Mouse (Mus musculus) testis, postnatal 10 days (tissue): Measurements from ENCODE around the gene Slc1a2.
A peak's percentile ranks its signal among the peaks of the same experiment; 100 is the strongest.

Experiments
- DNase-seq: peaks from one replicate; pipeline ENCODE4 v3.0.0; 2021; ENCODE audit warnings: low spot score

Gene Slc1a2

DNA sequence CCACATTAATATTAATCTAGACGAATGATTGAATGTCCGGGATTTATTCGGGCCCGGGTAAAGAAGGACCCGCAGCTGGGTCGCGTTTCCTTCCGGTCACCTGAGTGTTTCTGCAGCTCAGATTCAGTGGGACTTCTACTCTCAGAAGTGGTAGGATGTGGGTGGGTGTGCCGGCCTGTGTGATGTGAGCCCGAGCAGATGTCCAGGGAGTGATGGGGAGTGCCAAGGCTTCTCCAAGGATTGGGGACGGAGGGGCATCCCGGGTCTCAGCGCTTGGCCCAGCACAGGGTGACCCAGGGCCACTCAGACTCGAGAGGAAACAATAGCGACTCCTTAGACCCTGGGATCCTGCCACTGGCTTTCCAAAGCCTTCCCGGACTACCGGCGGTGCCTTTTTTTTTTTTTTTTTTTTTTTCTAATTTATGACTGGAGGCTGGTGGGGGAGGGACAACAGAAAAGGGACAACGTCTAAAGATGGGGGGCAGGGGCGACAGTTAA, at the start of gene Slc1a2:
Gene Slc1a2 (plus strand): TSS at position 497 of the 498 bp plus-strand sequence.
- no peak for DNase-seq

DNA sequence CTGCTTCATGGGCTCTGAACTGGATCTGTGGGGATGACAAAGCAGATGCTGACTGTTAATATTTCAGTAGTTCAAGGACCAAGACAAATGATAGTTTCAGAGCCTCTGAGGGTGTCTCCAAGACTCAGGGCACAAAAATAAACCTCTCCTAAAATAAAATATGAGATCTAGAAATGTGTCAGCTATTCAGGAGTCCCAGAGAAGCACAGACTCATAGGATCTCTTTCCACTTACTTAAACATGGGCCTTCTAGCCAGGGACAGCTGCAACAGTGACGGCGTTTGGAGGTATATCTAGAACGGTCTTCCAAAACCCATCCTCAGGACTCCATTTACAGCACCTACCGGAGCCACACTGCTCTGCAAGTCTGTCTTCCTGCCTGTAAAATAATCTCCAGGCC, 48.0 kb upstream of the Slc1a2 start:
- no peak for DNase-seq

DNA sequence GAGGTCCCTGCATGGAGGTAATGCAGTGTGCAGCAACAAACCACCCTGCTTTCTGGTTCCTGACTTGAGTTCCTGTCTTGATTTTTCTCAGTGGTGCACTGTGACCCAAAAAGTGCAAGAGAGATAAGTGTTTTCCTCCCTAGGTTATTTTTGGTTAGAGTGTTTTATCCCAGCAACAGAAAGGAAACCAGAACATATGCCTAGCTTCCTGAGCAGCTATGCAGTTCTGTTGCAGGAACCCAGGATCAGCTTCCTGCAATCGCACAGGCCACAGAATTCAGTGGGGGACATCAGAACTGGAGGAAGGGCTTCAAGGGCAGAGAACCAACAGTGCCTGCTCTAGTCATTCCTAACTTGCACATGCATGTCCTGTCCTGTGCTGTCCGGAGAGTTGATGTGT, 41.8 kb upstream of the Slc1a2 start:
- DNase-seq, result no peak

DNA sequence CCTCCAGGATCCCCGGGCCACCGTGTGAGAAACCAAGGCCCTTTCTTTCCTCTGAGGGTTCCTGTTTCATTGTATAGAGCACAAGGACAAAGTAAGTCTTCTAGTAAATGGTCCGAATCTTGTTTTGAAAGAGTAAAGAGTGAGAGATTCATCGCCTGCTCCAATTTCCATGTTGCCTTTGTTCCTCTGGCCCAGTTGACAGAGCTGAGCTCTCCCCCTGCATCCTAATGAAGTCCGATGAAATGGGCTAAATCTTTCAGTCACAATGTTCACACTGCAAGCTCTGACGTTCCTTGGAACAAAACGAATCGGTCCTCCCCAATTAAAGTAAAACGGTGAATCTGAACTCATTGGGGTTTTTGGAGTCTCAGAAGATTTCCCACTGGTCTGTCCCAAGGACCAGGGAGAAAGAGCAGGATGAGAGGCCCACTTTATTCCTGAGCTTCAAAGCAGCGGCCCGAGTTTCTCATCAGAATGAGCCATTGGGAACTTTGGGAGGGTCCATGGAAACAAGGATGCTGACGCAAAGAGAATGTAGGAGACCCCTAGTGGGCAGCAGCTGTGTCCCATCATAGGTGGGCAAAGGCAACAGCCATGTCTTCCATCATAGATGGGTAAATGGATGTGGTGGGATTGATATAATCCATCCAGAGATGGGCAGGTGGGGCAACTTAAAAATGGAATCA, 37.6 kb upstream of the Slc1a2 start:
- no peak for DNase-seq

DNA sequence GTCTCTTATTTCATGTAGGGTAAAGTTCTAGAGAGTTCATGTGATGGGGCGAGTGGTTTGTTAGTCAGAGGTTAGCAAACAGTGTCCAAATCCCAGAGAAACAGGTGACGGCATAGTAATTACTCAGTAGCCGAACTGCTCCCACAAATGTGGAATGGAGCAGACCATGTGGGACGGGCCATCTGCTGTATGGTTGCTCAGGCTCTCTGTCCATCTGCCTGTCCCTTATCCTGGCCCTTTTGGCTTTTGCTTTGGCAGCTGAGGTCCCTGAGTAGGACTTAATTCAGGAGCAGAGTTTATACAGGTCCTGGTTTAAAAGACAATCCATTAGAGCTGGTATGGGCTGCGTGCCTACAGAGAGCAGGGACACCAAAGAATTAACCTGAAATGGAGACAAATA, 36.3 kb upstream of the Slc1a2 start:
- DNase-seq, result no peak

DNA sequence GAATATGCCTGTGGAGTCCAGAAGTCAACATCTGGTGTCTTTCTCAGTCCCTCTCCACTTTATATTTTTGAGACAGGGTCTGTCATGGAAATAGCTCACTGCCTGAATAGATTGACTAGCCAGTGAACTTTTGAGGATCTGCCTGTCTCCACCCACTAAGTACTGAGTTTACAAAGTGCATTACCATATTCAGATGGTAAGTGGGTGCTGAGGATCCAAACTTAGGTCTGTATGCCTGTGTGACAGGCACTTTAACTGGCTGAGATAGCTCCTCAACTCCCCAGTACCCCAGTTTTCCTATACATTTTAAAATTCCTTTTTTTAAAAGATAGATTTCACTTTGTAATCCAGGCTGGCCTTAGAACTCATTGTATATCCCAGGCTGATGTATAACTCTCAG, 35.5 kb upstream of the Slc1a2 start:
- DNase-seq, result no peak

DNA sequence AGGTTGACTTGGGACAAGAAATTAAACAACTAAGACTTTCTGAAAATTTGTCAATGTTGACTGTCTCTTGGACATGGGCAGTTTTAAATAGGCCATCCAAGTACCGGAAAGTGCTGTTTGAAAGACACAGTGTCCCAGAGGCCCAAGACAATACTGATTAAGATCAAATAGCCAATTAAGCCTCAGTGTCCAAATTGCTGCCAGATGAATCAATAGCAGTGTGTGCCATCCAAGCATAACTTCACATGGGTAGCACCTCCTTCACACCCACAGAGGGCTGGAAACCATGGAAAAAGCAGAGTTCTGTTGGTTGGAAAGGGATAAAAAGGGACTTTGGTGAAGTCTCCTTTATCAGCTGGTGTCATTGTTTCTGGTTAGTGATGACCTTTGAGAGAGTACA, 33.9 kb upstream of the Slc1a2 start:
- DNase-seq, result no peak

DNA sequence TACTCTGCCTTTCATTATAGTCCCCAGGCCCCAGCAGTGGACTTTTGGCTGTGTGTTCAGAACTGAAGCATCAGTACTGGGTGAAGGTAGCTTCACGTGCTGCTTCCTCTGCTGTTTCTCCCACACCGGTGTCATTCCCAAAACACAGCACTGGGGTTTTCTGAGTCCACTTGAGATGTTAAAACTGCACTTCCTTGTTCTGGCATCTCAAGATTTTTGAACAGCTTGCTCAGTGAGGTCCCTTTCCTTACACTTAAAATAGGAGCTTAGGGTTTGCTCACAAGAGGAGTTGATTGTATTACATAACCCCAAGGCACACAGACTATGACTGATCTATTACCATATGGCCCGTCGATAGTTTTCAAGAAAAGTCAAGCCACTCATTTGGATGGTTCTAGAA, 26.1 kb upstream of the Slc1a2 start:
- no peak for DNase-seq

DNA sequence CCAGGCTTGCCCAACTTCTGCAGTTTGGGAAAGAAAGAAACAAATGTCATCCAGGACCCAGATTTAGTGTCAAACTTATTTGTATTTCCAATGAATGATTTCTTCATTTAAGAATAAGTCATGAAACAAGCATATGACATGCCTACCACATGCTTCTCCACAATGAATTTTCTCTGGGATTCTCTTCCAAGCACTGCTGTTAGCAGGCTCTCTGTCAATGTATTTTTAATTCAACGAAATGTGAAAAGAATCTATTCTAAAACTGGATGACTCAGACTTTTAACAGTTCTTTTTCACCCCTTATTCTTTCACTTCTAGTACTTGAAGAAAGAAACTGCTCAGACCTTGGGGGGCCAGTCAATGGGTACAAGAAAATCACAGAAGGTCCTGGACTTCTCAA, 24.4 kb upstream of the Slc1a2 start:
- DNase-seq, result no peak

DNA sequence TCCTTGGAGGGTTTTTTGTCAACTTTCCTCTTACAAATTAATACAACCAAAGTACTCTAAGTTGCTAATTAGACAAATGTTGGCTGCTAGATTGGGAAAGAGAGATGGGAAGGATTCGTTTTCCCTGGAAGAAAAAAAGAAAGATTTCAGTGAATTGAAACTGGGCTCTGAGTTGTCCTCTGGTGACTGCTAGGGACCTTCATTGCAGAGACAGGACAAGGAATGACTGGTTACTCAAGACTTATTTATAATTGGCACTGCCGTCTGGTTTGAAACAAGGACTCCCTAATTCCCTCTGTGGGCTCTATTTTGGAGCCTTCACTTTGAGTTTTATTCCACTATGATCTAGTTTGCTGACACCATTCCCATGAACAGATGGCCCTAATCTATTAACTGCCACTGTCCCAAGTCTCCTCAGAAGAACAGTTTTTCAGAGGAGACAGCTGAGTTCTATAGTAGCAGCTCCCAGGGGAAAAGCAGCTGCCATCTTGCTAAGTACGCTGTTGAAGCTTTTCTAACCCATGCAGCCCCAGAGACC, 22.9 kb upstream of the Slc1a2 start:
- no peak for DNase-seq

DNA sequence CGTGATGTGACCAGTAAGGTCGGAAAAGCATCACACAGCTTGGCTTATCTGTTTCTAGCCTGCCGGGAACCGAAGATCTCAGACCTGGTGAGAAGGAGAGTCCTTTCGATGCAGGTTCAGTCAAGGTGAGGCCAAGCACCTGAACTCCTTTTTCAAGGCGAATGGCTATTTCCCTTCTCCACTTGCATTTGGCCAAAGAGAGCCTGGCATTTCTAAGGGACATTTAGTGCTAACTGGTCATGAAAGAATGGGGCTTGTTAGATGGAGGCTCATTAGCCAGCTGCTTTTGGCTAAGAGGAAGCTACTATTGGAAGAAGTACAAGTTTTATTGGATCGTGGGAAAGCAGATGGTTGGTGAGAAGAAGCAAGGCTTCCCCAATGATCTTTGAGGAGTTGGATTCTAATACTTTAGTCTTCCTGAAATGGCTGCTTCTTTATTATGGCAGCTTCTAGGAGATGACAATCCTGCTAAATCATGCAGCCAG, 22.3 kb upstream of the Slc1a2 start:
- no peak for DNase-seq

DNA sequence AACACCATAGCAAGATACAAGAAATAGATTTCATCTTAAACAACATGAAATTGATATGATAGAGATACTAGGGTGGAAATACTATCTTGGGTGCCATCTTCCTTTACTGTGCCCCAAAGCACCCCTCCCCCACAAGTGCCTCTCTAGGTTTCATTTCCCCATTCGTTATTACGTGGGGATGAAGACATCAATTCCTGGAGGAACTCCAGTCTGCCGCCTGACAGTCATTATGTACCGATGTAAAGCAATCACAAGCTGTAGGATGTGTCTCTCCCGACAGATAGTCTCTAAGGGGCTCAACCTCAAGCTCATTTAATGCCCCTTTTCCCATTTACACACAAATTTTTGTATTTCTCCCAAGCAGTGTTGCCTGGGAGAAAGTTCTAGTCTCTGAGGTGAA, 20.3 kb upstream of the Slc1a2 start:
- DNase-seq, result no peak

DNA sequence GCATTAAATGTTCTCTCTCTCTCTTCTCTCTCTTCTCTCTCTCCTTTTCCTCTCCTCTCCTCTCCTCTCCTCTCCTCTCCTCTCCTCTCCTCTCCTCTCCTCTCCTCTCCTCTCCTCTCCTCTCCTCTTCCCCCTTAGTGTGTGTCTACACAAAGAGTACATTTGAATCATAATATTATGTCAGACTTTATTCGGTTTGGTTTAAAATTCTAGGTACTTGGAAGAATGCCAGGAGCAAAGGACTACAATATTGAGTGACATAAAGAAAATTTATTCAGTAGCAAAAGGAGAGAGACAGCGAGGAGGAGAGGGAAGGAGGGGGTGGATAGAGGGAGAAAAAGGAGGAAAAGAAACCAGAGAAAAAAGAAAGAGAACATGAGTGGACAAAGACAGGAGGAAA, 19.8 kb upstream of the Slc1a2 start:
- DNase-seq, result no peak

DNA sequence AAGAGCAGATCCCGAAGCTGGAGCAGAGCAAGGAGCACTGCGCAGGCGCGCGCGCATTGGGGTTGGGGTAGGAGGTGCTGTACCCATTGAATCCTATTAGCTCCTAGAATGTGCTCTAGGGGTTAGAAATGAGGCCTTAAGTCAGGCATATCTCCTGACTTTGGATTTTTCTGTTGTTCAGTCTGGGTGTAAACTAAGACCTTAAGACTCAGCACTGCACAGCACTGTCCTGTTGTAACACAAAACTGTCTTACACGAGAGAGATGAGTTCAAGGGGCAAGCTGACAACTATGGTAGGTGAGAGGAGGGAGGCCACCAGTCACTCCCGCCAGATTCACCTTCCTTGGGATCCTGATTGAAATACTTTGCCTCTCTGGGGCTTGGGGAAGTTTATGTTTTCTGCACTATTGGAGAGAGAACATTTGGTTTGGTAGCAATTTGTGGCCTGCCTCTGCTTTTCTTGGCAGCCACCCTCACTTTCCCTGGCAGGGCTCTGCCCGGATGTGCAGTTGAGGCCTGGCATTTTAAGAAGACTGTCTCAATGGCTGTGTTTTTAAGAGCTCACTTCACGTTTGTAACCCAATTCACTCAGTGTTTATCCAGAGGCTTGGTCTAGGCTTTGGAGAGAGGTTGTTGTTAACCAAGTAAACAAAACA, 9.5 kb upstream of the Slc1a2 start:
- no peak for DNase-seq

DNA sequence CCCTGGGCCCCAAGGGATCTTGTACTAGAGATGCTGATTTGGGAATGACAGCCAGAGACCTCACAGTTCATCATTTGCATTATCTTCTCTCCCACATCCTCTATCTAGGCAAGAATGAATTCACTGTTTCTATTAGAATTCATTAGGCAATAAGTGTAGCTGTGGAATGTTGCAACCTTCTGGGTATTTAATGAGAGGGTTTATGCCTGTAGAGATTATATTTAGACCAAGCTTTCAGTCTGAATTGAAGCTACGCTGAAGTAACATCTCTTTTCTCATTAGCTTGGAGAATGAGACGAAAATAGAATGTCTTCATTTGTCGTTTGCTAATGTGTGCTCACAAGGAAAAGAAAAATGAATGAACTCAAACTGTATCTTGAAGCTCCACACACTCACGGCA, 8.1 kb upstream of the Slc1a2 start:
- no peak for DNase-seq

DNA sequence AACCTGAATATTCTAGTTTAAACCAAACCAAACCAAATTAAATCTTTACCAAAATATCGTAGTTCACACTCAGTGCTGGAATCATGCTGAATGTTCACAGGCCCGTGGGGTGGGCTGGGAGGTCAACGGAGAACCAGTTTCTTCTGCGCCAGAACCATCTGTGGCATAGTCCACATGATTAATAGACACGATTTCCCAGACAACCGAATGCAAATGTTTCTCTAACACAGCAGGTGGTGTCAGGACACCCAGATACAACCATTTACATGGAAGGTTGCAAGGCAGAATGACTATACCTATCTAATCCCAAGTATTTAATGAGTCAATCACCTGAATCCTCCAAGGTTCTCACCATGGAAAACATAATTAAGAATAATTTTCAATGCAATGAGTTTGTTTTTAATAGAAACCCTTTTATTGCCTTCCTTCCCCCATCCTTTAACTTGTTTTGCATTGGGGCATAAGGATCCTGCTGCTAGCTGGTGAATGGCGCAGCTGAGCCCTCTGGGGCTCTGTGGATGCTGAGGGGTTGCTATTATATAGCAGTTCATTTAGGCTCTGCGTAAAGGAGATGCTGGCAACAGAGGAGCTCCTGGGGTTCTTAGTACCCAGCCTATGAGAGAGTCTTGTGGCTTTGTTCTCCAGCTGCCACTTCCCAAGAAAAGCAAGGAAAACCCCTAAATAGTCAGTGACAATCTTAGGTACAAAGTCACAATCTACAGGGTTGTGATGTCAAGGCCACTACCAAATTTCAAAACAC, 2.3 kb upstream of the Slc1a2 start:
- no peak for DNase-seq

DNA sequence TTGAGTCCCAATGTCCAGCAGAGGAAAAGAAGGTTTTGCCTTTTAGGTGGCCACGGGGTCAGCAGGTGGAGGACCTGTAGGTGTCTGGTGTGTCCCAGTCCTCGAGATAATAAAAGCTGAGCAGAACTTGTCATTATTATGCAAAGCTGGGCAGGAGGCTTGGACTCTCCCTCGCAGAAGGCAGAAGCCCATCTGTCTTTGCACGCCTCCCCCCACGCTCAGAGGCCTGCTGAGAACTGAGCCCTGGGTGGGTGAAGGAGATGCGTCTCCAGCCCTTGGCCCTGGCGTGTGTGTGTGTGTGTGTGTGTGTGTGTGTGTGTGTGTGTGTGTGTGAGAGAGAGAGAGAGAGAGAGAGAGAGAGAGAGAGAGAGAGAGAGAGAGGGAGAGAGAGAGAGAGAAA, 733 bp upstream of the Slc1a2 start:
- no peak for DNase-seq

DNA sequence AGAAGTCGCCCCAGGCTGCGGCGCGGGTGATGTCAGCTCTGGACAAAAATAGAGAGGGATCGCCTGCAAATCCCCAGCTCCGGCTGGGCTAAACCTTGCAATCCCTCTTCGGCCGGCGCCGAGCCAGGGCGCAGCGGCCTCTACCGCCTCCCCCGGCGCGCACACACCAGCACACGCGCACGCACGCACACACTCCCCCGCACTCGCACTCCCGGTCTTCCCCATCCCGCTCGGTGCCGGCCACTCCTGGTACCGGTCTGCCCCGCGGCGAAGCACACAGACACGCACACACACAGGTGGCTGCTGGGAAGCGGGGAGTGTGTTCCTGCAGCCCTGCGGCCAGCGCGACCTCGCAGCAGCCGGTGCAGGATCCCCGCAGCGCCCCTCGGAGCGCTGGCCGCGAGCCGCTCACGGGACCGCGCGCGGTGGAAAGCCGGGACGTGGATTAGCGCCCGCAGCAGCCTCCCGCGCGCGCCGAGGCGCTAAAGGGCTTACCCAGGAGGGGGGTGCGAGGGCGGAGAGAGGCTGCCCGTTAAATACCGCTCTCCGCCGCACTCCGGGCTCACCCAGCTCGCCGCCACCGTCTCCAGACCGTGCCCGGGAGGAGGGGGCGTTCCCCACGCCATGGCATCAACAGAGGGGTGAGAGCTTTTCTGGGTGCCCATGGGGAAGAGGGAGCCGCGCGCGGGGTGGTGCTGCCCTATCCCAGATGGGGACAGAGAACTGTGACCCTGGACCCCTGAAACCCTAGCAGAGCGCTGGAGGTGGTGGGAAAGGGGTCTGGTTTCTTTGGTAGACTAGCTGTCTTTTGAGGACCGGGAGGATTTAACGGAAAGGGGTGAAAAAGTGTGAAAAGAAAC, 432 bp downstream of the Slc1a2 start:
- peak; percentile 61 for DNase-seq

DNA sequence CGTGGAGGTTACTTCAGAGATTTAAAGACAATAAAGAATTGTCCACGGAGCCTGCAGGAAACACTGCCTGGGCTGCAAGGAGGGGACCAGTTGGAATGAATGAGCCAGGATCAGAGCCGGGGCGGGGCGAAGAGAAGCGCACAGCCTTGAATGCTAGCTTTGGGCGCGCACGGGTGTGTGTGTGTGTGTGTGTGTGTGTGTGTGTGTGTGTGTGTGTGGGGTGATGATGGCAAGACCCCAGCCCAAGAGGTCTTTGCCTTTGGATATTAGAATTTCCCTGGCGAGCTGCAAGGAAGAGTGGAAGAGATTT, 1.0 kb downstream of the Slc1a2 start:
- peak; percentile 51 for DNase-seq

DNA sequence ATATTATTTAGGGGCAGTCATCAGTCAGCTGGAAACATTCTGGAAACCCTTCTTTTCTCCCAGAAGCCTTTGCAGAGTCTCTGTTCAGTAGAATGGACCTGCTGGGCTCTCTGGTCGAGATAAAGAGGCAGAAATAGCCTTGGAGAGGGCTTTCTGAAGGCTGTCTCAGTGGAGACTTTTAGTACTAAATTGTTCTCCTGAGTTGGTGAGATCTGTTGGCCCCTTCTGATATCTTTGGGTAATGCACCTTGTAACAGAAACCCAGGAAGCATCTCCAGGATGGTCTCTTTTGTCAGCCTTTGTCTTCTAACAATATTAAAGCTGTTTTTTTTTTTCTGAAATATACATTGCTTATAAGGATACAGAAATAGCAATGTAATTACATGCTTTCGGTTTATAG, 2.6 kb downstream of the Slc1a2 start:
- no peak for DNase-seq

DNA sequence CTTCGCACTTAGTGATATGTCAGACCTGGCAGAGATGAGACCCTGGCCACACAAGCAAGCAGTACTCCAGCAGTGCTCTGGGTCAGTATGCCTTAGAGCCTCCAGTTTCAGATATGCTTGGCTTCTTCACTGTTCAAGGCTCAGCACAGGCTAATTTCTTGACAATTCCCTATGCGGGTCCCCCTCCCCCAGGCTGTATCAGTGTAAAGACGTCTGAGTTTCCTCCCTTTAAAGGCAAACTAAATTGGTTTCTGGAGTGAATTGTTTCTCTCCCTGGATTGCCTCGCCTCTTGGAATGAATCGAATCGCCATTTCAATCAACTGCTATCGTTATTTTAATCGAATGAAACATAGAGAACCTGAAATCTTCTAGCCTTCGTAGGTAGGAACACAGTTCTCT, 4.5 kb downstream of the Slc1a2 start:
- no peak for DNase-seq

DNA sequence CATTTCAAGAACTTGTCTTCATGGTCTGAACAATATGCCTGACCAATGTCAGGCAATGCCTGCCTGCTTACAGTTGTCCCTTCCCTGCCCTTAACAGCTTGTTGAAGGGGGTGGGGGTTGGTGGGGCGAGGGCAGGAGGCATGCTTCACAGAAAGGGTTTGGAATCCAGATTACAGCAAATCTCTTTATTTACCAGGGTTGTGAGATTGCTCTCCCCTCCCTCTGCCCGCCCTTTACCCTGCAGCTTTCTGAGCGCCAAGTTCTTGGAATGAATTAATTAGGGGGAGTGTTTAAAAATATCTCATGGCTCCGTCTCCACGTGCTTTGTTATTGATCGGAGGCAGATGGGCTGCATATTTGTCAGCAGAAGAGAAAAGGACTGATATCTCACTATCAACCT, 4.9 kb downstream of the Slc1a2 start:
- no peak for DNase-seq
